Mouse (Mus musculus) T-cell, adult 2 months (primary cell): ENCODE measurements around the gene Trex2.
A peak's percentile ranks its signal among the peaks of the same experiment; 100 is the strongest.

Experiments
- DNase-seq: peaks from one replicate; pipeline ENCODE4 v3.0.0; 2022; ENCODE audit warnings: low spot score

Gene Trex2

DNA sequence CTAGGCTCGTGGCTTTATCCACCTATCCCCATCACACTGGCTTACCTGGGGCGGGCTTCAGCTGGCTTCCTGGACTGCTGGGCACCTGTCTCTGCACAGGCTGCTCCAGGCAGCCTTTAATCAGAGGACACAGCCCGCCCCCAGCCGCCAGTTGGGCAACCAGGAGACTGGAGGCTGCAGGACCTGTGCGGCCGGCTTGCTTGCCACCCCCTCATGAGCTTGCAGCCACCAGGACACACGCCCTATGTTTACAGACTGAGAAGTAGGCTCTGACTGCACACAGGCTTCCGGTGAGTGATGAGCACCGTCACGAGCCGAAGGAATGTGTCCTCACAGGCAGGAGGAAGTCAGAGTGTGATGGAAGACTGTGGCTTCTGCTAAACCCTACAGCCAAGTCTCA, at the start of gene Trex2:
TSS of gene Trex2 (minus strand) at position 93 of the 400 bp plus-strand sequence.
- DNase-seq: no peak

DNA sequence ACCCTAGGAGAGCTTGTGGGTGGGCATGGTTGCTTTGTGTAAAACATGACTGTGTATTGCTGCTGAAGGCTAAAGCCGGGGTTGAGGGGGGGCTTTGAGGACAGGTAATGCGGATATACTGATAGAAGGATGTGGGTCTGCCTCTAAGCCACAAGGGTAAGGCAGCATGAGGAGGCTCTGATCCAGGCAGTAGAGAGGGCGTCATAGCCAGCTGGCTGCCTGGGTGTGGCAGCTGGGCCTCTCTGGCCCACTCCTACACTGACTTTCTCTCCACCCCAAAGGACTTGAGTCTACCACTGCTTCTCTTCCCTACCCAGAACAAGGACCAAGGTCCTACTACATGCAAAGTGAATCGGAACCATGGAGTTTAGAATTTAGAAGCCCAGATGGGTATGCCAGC, 49.7 kb upstream of the Trex2 start:
- DNase-seq: no peak

DNA sequence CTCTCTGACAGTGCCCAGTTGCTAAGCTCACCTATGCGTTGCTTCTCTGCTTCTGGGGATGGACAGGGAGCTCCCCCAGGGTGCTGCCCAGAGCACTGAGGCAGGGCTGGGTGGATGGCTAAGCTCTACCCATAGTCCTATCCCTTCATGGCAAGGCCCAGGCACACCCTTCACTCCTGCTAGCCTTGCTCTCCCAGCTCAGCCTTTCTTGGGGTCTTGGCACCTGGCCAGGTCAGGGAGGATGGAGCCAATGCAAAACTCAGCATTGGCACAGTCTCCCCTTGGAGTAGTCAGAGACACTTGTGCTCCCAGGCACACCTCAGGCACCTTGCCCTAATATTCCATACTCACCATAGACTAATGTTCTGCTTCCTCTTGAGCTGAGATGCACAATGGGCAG, 48.9 kb upstream of the Trex2 start:
- no peak for DNase-seq

DNA sequence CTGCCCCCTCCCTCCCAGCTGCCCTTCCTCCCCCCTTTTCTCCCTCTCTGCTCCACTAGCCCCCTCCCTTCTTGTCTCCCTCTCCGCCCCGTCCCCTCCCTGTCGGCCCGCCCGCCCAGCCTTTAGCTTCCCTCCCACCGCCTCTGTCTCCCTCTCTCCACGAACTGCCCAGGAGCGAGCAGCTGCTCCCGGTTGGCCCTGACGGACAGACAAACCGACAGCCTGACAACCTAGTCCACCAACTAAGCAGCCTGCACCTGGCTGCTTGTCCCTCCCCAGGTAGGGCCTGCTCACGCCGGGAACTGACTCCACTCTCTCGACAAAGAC, 48.3 kb upstream of the Trex2 start, which contains the start of gene Bgn:
TSS of gene Bgn (plus strand) at position 119 of the 327 bp plus-strand sequence.
- no peak for DNase-seq

DNA sequence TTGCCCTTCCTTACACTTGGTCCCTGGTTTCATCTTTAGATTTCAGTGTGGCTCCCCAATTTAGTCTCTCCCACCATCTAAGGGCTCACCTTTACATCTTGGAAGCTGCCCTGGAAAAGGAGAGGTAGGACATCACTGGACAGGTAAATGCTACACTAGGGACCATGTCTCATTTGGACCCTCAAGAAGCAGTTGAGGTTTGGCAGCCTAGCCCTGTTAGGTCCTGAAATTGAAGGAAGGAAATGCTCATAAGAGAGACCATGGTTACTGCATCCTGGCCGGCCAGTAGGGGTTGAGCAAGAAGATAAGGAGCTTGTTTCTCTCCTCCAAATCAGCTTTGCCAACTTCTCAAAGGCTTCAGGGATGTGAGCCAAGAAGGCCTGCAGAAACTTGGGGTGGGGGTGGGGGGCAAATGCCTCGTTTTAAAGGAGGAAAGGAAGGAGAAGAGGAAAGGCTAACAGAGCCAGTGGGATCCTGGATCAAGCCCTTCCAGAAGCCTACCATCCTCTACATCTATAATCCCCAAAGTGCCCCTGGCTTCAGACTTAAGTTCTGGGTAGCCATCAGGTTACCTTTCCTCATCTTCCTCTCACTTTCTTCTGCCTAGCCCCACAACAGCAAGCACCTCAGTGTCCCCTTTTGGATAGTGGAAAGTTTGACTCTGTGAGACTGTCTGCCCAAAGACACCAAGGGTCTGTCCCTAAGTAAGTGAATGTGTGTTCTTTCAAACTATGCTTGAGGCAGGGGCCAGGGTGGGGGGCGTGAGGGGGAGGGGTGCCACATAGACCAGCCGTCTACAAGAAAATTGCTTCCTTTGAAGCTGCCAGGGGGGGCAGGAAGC, 47.7 kb upstream of the Trex2 start:
- no peak for DNase-seq

DNA sequence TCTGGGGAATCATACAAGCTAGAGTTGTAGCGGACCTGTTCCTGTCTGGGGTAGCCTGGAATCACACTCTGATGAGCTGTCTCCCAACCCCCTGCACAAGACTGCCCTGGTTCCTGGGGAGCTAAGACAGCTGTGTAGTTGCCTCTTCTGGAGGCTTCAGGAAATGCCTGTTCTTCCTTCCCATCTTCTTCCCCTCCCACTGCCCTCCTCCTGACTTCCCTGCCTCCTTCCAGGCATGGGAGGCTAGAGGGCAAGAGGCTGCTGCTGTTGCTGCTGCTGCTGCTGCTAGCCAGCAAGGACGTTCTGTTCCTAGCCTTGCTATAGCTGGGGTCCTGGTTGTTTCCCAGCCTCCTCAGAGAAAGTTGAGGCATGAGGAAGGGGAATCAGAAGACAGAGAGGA, 45.2 kb upstream of the Trex2 start:
- no peak for DNase-seq

DNA sequence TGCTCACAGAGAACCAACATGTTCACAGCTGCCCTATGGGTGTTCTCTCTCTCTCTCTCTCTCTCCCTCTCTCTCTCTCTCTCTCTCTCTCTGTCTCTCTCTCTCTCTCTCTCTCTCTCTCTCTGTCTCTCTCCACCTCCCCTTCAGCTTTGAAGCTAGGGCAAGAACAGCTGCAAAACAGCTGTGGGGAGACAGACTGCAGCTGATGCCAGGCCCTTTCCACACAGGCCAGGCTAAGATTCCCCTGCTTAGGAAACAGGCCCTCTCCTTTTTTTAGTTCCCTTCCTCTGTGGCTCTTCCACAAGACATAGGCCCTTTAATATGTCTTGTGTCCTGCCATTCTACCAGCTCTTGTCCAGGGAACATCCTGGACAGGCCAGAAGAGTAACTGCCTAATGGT, 44.5 kb upstream of the Trex2 start:
- DNase-seq: no peak

DNA sequence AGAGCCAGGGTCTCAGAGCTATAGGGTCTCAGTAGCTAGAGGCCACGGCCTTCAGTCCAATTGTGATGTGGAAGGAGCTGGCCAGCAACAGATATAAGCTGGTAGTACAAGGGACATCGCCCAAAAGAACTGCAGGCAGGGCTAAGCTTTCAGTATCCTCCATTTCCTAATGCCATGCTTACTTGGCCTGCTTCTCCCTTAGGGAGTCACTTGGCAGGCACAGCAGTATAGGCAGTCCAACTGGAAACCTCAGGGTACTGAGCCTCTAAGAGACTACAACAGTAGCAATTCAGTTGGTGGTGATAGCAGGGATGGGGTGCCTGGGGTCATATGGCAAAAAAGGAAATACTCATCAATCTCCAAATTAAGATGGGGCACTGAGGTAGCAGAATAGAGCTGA, 42.4 kb upstream of the Trex2 start:
- DNase-seq: no peak

DNA sequence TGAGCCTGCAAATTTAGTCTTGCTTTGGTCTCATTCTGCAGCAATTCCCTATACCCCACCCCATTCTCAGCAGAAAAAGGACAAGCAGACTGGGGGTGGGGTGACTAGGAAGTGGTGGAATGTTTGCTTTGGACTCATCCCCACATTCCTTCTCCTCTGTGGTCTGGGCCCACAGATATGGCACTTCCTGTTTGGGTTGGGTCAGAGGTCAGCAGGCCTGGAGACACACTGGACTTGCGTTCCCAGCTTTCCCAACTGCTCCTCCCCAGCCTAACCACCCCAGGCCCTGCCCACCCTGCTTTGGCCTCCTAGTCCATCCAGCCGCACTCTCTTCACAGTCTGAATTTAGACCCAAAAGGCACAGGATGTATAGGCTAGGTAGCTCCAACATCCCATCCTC, 41.5 kb upstream of the Trex2 start:
- no peak for DNase-seq

DNA sequence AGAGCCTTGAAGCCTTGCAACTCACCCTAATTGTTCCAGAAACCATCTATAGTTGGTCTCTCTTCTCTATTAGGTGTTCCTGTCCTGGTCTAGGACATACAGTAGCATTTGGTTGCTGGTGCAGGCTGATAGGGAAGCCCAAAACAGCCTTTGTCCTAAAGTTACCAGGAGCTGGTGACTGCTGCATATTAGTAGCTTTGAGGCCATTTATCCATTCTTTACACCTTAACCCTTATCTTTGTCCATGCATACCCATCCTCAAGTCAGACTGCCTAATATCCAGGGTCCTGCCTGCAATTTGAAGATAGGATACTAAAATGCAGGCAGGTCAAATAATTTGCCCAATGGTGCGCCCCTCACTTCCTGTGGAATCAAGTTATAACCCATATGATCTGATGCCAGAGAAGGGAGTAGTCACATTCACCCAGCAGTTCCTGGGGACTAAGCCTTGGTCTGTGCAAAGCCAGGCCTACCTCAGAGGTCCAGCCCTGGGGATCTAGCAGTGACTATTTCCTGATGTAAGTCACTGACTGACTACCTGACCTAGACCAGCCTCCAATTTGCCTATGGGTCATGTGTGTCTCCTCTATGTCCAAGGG, 40.6 kb upstream of the Trex2 start:
- no peak for DNase-seq

DNA sequence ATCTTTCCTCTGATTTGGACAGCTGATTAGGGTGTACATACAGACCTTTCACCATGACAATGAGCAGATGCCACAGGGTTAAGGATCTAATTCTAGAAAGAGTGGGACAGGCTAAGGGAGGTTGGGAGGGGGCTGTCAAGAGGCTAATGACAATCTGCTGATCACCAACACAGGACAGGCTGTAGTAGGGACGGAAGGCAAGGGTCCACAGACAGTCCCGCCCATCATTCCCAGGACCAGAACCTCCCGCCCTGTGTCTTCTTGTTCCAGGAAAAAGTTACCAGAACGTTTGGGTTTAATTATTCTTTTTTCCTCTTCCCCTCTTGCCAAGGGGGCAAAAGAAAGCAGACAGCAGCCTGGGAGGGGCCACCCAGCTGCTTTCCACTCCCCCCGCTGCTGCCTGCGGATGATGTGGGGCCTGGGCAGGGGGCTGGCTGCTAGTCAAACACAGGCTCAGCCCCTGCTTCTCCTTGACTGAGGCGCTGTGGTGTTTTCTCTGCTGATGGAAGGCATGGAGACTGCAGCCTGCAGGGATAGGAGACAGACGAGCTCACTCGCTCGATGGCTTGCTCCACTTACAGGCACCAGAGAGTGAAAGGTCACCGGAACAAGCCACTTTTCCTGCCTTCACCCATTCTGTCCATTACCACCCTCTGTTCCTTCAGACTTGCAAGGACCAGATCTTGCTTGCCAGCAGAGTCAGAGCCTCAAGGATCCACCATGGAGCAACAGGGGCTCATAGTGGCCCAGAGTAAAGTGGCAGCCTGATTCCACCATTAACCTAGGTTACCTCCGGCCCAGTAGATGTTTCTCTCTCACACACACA, 39.4 kb upstream of the Trex2 start:
- no peak for DNase-seq

DNA sequence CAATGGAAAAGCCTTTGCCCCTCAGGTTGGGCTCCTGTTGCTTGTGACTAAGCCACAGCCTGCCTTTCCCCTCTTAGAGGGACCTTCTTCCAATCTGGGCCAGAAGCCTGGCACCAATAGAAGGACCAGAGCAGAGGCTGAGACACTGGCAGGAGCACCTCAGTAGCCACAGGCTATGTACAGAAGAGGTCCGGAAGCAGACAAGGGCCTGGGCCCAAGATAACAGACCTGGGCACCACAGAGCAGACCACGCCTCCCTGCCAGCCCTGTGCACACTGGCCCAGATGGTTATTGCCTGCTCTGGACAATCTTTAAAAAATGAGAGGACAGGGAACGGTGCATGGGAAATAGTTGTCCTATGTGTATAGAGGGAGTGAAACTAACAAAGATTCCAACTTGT, 36.6 kb upstream of the Trex2 start:
- no peak for DNase-seq

DNA sequence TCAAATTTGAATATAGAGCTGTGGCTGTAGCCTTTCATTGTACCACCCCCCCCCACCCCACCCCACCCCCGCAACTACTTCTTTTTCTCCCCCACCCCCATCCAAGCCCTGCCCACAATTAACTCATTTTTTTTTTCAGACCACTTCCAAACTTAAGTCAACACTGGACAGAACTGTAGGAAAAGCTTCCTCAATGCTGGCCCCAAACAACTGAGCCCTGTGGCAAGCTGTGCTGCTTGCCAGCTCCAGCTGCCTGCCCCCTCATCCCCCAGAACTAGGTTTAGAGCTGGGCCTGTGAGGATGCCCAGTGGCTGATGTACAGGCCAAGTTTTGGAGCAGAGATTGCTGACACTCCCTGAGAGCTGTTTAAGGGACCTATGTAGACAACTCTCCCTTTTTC, 33.6 kb upstream of the Trex2 start:
- no peak for DNase-seq

DNA sequence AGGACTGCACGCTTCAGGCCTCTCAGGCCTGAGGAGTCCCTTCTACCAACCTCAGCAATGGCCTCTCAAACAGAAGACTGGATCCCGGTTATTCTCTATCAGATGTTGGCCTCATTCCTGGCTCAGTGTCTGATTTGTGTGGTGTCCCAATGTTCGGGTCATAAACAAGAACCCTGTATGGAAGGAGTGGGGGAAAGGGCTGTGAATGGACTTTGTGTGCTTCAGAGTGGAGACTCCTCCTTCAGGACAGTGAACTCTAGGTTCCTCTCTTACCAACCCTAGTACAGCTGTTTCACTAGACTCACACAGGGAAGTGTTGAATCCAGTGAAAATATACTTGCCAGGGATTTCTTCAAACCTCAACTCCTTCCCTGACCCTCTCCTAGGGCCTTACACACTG, 33.2 kb upstream of the Trex2 start:
- no peak for DNase-seq

DNA sequence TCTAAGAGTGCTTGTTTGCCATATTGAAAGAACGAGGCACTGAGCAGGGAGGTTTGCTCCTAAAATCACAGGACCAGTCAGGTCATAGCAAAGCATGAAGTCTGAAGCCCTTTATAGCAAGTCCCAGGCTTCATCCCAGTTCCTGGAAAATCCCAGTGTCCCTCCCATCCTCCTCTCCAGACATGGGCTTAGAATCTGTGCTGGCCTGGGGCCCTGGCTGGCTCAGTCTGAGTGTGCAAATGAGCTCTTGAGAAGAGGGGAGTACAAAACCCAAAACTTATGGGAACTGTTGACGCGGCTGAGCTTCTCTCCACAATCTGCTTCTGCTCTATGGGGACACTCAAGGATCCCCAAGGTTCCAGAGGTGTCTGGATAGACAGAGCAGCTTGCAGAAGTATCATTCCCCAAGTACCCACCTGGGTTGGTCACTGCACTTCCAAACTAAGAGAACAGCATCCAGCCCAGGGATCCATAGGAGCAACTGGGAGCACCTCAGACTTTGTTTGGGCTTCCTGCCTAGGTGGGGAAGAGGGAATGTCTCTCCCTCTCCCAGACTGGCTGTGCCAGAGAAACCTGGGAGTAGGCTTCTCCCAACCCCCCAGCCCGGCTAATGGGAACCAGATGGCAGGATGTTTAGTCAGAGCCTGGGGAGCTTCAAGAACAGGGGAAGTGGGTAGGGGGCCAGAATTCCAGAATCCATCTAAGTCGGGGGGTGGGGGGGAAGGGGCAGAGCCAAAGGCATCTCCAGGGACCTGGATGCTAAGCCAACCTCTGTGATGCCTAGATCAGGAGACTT, 32.5 kb upstream of the Trex2 start:
- DNase-seq: no peak

DNA sequence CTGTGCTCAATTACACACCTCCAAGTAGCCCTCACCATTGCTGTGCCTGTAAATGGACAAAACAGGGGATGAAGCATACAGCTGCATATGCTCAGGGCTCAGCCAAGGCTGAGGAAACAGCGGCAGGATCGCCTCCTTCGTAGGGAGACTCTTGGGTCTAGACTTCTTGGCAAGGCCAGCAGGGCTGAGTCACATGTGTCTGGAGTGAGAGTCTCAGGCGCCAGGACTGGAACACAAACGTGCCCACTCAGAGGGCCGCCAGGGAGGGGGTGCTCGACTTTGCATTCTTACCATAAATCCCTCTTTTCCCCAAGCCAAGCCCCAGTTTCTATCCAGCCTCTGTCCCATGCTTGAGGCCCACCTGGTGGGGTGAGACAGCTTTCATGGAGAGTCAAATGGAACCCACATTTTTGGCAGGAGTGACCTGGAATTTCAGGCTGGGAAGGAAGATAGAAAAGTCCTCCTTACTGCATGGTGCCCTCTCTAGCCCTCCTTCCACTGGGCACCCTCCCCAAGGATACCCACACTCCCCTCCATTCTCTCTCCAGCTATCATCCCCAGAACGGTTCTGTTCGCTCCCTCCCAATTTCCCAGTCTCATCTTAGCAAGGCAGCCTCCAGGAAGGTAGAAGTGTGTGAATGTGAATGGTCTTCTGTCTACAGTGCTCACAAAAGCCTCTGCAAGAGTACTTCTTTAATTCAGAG, 30.5 kb upstream of the Trex2 start:
- no peak for DNase-seq

DNA sequence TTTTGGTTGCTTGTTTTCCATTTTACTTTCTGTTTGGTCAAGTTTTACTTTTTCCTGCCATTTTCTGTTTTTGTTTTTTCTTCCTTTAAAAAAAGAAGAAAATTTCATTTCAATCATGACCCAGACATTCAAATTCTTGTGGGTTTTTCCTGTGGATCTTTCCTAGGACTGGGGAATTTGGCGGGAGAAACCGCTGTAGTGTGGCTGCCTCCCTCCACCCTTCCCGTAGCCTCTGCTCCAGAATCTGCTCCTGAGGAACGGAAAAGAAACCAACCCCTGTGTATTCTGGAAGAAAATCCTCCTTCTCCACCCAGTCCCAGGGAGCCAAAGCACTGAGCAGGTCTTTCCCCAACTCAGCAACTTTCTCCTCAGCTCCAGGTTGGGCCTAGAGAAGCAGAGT, 25.6 kb upstream of the Trex2 start:
- DNase-seq: no peak

DNA sequence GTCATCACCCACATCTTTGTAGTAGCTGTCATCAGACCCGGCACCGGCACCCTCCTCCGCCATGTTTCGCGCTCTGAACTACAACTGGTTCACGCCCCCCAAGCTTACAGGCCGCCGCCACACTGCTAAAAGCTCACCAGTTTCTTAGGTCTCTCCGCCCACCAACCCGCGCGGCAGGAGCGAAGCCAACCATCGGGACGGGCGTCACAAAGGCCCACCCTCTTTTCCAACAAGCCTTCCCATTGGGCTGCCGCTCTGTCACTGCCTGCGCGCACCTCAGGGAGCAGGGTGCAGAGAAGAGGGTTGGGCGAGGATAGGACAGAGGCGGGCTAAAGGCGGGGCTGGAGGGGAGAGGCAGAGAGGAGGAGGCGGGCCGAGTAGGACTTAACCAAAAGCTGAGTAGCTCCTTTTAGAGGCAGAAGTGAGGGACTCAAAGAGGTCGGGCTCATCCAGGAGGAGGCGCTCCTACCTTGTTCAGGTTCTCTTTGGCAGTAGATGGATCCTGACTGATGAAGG, 23.8 kb upstream of the Trex2 start, which contains the start of gene Haus7:
TSS of gene Haus7 (minus strand) at position 168 of the 516 bp plus-strand sequence.
- DNase-seq: peak; percentile 96

DNA sequence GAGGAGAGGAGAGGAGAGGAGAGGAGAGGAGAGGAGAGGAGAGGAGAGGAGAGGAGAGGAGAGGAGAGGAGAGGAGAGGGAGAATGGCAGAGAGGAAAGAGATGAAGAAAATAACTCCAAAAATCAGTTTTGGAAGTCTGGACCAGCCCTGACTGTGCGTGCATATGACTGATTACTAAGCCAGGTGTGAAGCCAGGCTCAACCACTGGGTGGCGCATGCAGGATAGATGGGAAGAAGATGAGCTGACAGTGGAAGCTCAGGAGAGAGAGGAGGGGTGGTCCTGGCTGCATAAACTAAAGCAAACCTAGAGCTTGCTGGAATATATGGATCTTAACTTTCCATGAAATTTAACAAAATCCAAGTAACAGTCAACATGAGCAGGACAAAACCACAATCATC, 16.8 kb upstream of the Trex2 start:
- DNase-seq: peak; percentile 38

DNA sequence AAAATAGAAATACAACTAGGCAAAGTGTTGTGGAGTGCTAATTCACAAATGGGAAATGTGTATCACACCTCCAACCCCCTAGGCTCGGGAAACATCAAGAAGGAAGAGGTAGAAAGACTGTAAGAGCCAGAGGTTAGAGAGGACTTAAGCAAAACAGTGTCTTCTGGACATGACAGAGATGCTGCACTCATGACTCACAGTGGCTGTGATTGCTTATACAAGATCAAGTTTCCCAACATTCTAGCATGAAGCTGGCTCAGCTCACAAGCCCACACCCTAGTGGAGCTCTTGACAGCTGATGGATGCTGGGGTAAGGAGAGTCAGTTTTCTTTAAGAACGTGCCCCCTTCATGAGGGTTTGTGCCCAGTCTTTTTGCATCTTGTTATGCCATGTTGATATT, 6.3 kb upstream of the Trex2 start:
- DNase-seq: no peak

DNA sequence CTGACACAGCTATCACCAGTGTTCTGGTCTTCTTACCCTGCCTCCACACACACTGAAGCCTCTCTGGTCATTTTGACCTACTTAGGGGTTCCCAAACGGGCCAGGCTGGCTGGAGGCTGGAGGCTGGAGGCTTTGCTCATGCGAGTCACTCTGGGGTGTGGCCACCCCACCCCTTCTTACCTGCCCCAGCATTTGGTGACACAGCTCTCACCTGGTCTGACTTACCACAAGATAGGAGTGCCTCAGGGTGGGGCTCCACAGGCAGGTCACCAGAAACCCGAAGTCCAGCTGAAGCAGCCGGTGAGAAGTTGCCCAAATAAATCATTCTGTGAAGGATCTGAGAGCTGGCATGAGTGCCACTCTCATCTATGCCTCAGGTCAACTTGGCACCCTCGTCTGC, 2.3 kb downstream of the Trex2 start:
- DNase-seq: no peak
